Mouse (Mus musculus): ENCODE data around the gene Uhrf2. TPM values are rescaled to one million over a fixed set of nuclear protein-coding genes. Genes with fewer than 3 reads are reported as not detected.

Uhrf2 gene
- polyA plus RNA-seq, 1 experiment from 2014 or later = 69.9 TPM

GRCm38 (mm10) chr19:30035361-30035760, 5.0 kb downstream of the Uhrf2 start:
- Histone ChIP-seq H3K36me3 (ENCODE audit: control insufficient read depth, insufficient read depth, low read length) (0 out of 2 replicates have a peak, but pooled peaks cover 7% of the 10 kb centered on the region), H3K9ac (ENCODE audit: low read length) (no peak overlapping the region), H3K4me1 (replicated peaks; ENCODE audit: control insufficient read depth, insufficient read depth, low read length) (peaks cover 22% of the 10 kb centered on the region), H3K4me2 (ENCODE audit: low read length) (no peak overlapping the region), H3K4me3 (ENCODE audit: low read depth, low read length) (no peak overlapping the region), H3K27ac (ENCODE audit: low read depth) (no peak overlapping the region), H3K9me3 (ENCODE audit: control insufficient read depth, low read length) (no peaks in the 10 kb centered on the region), H3K27me3 (replicated peaks; ENCODE audit: control insufficient read depth, insufficient read depth, low read length) (no peaks in the 10 kb centered on the region)
- ATAC-seq (replicated peaks; ENCODE audit: low FRiP score, low TSS enrichment, low read depth) (no peak), DNase-seq (ENCODE audit: low spot score) (no peak)
- WGBS = 54% methylated on average over 3 of the region's 3 CpGs

- H3K9ac ChIP-seq (ENCODE audit: low read length) = no peak overlapping the region
- H3K9me3 ChIP-seq (ENCODE audit: control insufficient read depth, low read length) = no peaks in the 10 kb centered on the region
- DNase-seq (ENCODE audit: low spot score) = no peak
- H3K27me3 ChIP-seq (replicated peaks; ENCODE audit: control insufficient read depth, insufficient read depth, low read length) = no peaks in the 10 kb centered on the region
- no peak overlapping the region for H3K4me2 ChIP-seq (ENCODE audit: low read length)
- no peak for ATAC-seq (replicated peaks; ENCODE audit: low FRiP score, low TSS enrichment, low read depth)
- WGBS = 100% methylated on average over 2 of the region's 2 CpGs
- H3K27ac ChIP-seq (ENCODE audit: low read depth) = no peak overlapping the region
- no peaks in the 10 kb centered on the region for H3K4me1 ChIP-seq (replicated peaks; ENCODE audit: control insufficient read depth, insufficient read depth, low read length)
- H3K36me3 ChIP-seq (ENCODE audit: control insufficient read depth, insufficient read depth, low read length) = peaks cover 53% of the 10 kb centered on the region
- no peak overlapping the region for H3K4me3 ChIP-seq (ENCODE audit: low read depth, low read length)
These were observed 13.4 kb downstream of the Uhrf2 start for GRCm38 (mm10) chr19:30043691-30044090.

- ATAC-seq (replicated peaks; ENCODE audit: low FRiP score, low TSS enrichment, low read depth) = no peak
- H3K27me3 ChIP-seq (replicated peaks; ENCODE audit: control insufficient read depth, insufficient read depth, low read length) = no peaks in the 10 kb centered on the region
- H3K36me3 ChIP-seq (ENCODE audit: control insufficient read depth, insufficient read depth, low read length) = peaks cover 47% of the 10 kb centered on the region
These were observed 14.3 kb downstream of the Uhrf2 start for GRCm38 (mm10) chr19:30044630-30045029.

GRCm38 (mm10) chr19:30045857-30046256, 15.5 kb downstream of the Uhrf2 start:
- DNase-seq (ENCODE audit: low spot score) = no peak
- no peaks in the 10 kb centered on the region for H3K27me3 ChIP-seq (replicated peaks; ENCODE audit: control insufficient read depth, insufficient read depth, low read length)
- no peak overlapping the region for H3K27ac ChIP-seq (ENCODE audit: low read depth)
- 68% methylated on average over 1 of the region's 1 CpGs for WGBS
- no peak overlapping the region for H3K9ac ChIP-seq (ENCODE audit: low read length)
- peaks cover 50% of the 10 kb centered on the region for H3K36me3 ChIP-seq (ENCODE audit: control insufficient read depth, insufficient read depth, low read length)
- H3K4me3 ChIP-seq (ENCODE audit: low read depth, low read length) = no peak overlapping the region
- no peak overlapping the region for H3K4me2 ChIP-seq (ENCODE audit: low read length)
- no peaks in the 10 kb centered on the region for H3K9me3 ChIP-seq (ENCODE audit: control insufficient read depth, low read length)
- ATAC-seq (replicated peaks; ENCODE audit: low FRiP score, low TSS enrichment, low read depth) = no peak
- no peaks in the 10 kb centered on the region for H3K4me1 ChIP-seq (replicated peaks; ENCODE audit: control insufficient read depth, insufficient read depth, low read length)

More at GRCm38 (mm10) chr19:30044630-30045029, 14.3 kb downstream of the Uhrf2 start:
- DNase-seq (ENCODE audit: low spot score) = no peak
- Histone ChIP-seq H3K4me3 (ENCODE audit: low read depth, low read length) (no peak overlapping the region), H3K4me1 (replicated peaks; ENCODE audit: control insufficient read depth, insufficient read depth, low read length) (no peaks in the 10 kb centered on the region), H3K9ac (ENCODE audit: low read length) (no peak overlapping the region), H3K9me3 (ENCODE audit: control insufficient read depth, low read length) (no peaks in the 10 kb centered on the region), H3K4me2 (ENCODE audit: low read length) (no peak overlapping the region), H3K27ac (ENCODE audit: low read depth) (no peak overlapping the region)
- WGBS = 93% methylated on average over 1 of the region's 1 CpGs

- Histone ChIP-seq H3K27me3 (replicated peaks; ENCODE audit: control insufficient read depth, insufficient read depth, low read length) (no peaks in the 10 kb centered on the region), H3K4me3 (ENCODE audit: low read depth, low read length) (no peak overlapping the region), H3K36me3 (ENCODE audit: control insufficient read depth, insufficient read depth, low read length) (peaks cover 21% of the 10 kb centered on the region), H3K4me1 (replicated peaks; ENCODE audit: control insufficient read depth, insufficient read depth, low read length) (no peaks in the 10 kb centered on the region), H3K4me2 (ENCODE audit: low read length) (no peak overlapping the region), H3K9ac (ENCODE audit: low read length) (no peak overlapping the region), H3K9me3 (ENCODE audit: control insufficient read depth, low read length) (no peaks in the 10 kb centered on the region), H3K27ac (ENCODE audit: low read depth) (no peak overlapping the region)
- WGBS = 85% methylated on average over 2 of the region's 2 CpGs
- ATAC-seq (replicated peaks; ENCODE audit: low FRiP score, low TSS enrichment, low read depth) = no peak
- no peak for DNase-seq (ENCODE audit: low spot score)
These were observed 20.3 kb downstream of the Uhrf2 start for GRCm38 (mm10) chr19:30050584-30050983.

- DNase-seq (ENCODE audit: low spot score) (no peak), ATAC-seq (replicated peaks; ENCODE audit: low FRiP score, low TSS enrichment, low read depth) (no peak)
- H3K9ac ChIP-seq (ENCODE audit: low read length) = no peak overlapping the region
- WGBS = 92% methylated on average over 3 of the region's 3 CpGs
- H3K4me3 ChIP-seq (ENCODE audit: low read depth, low read length) = no peak overlapping the region
- H3K27ac ChIP-seq (ENCODE audit: low read depth) = no peak overlapping the region
- no peaks in the 10 kb centered on the region for H3K4me1 ChIP-seq (replicated peaks; ENCODE audit: control insufficient read depth, insufficient read depth, low read length)
- no peaks in the 10 kb centered on the region for H3K27me3 ChIP-seq (replicated peaks; ENCODE audit: control insufficient read depth, insufficient read depth, low read length)
- H3K4me2 ChIP-seq (ENCODE audit: low read length) = no peak overlapping the region
- H3K36me3 ChIP-seq (ENCODE audit: control insufficient read depth, insufficient read depth, low read length) = peaks cover 13% of the 10 kb centered on the region
- H3K9me3 ChIP-seq (ENCODE audit: control insufficient read depth, low read length) = no peaks in the 10 kb centered on the region
These were observed 21.2 kb downstream of the Uhrf2 start for GRCm38 (mm10) chr19:30051479-30051878.

- no peaks in the 10 kb centered on the region for H3K27me3 ChIP-seq (replicated peaks; ENCODE audit: control insufficient read depth, insufficient read depth, low read length)
- H3K4me3 ChIP-seq (ENCODE audit: low read depth, low read length) = no peak overlapping the region
- no peaks in the 10 kb centered on the region for H3K9me3 ChIP-seq (ENCODE audit: control insufficient read depth, low read length)
- no peak overlapping the region for H3K27ac ChIP-seq (ENCODE audit: low read depth)
- DNase-seq (ENCODE audit: low spot score) = no peak
- no peak for ATAC-seq (replicated peaks; ENCODE audit: low FRiP score, low TSS enrichment, low read depth)
- no peak overlapping the region for H3K4me2 ChIP-seq (ENCODE audit: low read length)
- H3K36me3 ChIP-seq (ENCODE audit: control insufficient read depth, insufficient read depth, low read length) = peaks cover 16% of the 10 kb centered on the region
- 90% methylated on average over 2 of the region's 2 CpGs for WGBS
- H3K4me1 ChIP-seq (replicated peaks; ENCODE audit: control insufficient read depth, insufficient read depth, low read length) = no peaks in the 10 kb centered on the region
- no peak overlapping the region for H3K9ac ChIP-seq (ENCODE audit: low read length)
These were observed 23.9 kb downstream of the Uhrf2 start for GRCm38 (mm10) chr19:30054218-30054617.

GRCm38 (mm10) chr19:30065797-30066196, 35.5 kb downstream of the Uhrf2 start:
- Histone ChIP-seq H3K4me2 (ENCODE audit: low read length) (no peak overlapping the region), H3K27ac (ENCODE audit: low read depth) (no peak overlapping the region), H3K9ac (ENCODE audit: low read length) (no peak overlapping the region), H3K36me3 (ENCODE audit: control insufficient read depth, insufficient read depth, low read length) (peaks cover 23% of the 10 kb centered on the region; the same call in 1 of the 2 replicates), H3K4me1 (replicated peaks; ENCODE audit: control insufficient read depth, insufficient read depth, low read length) (0 out of 2 replicates have a peak, but pooled peaks cover 4% of the 10 kb centered on the region), H3K4me3 (ENCODE audit: low read depth, low read length) (no peak overlapping the region), H3K9me3 (ENCODE audit: control insufficient read depth, low read length) (no peaks in the 10 kb centered on the region), H3K27me3 (replicated peaks; ENCODE audit: control insufficient read depth, insufficient read depth, low read length) (no peaks in the 10 kb centered on the region)
- WGBS = 53% methylated on average over 4 of the region's 4 CpGs
- DNase-seq (ENCODE audit: low spot score) (no peak), ATAC-seq (replicated peaks; ENCODE audit: low FRiP score, low TSS enrichment, low read depth) (no peak)

GRCm38 (mm10) chr19:30090163-30090562, 59.9 kb downstream of the Uhrf2 start:
- no peak for ATAC-seq (replicated peaks; ENCODE audit: low FRiP score, low TSS enrichment, low read depth)
- Histone ChIP-seq H3K9ac (ENCODE audit: low read length) (no peak overlapping the region), H3K4me1 (replicated peaks; ENCODE audit: control insufficient read depth, insufficient read depth, low read length) (no peaks in the 10 kb centered on the region), H3K4me2 (ENCODE audit: low read length) (no peak overlapping the region), H3K27ac (ENCODE audit: low read depth) (no peak overlapping the region), H3K27me3 (replicated peaks; ENCODE audit: control insufficient read depth, insufficient read depth, low read length) (no peaks in the 10 kb centered on the region), H3K4me3 (ENCODE audit: low read depth, low read length) (no peak overlapping the region), H3K36me3 (ENCODE audit: control insufficient read depth, insufficient read depth, low read length) (peaks cover 94% of the 10 kb centered on the region), H3K9me3 (ENCODE audit: control insufficient read depth, low read length) (no peaks in the 10 kb centered on the region)
- DNase-seq (ENCODE audit: low spot score) = no peak
- WGBS = 89% methylated on average over 6 of the region's 6 CpGs
